Mouse (Mus musculus): ENCODE measurements around the gene Adamtsl5.
A peak's percentile ranks its signal among the peaks of the same experiment; 100 is the strongest.

Gene Adamtsl5

GRCm38 (mm10) chr10:80348244-80348781 lies at the start of gene Adamtsl5:
Adamtsl5 (minus strand) TSS chr10:80348412.
- no peak for DNase-seq (ENCODE audit: low spot score)

- DNase-seq (ENCODE audit: low spot score), result no peak
Measured at GRCm38 (mm10) chr10:80397524-80398173, 49.4 kb upstream of the Adamtsl5 start.

- no peak for DNase-seq (ENCODE audit: low spot score)
Measured at GRCm38 (mm10) chr10:80396822-80397523, 48.8 kb upstream of the Adamtsl5 start.

- DNase-seq (ENCODE audit: low spot score), result no peak
Measured at GRCm38 (mm10) chr10:80395025-80395627, 46.9 kb upstream of the Adamtsl5 start.

- DNase-seq (ENCODE audit: low spot score), result no peak
Measured at GRCm38 (mm10) chr10:80392687-80393086, 44.5 kb upstream of the Adamtsl5 start.

GRCm38 (mm10) chr10:80390697-80391096 lies 42.5 kb upstream of the Adamtsl5 start:
- DNase-seq (ENCODE audit: low spot score), result no peak

GRCm38 (mm10) chr10:80389185-80389708 lies 41.0 kb upstream of the Adamtsl5 start:
- no peak for DNase-seq (ENCODE audit: low spot score)

GRCm38 (mm10) chr10:80388731-80389130 lies 40.5 kb upstream of the Adamtsl5 start:
- DNase-seq (ENCODE audit: low spot score), result no peak

GRCm38 (mm10) chr10:80387522-80387959 lies 39.3 kb upstream of the Adamtsl5 start, which contains the start of gene Mex3d:
Mex3d (minus strand) TSS chr10:80387659.
- DNase-seq (ENCODE audit: low spot score), result no peak

- no peak for DNase-seq (ENCODE audit: low spot score)
Measured at GRCm38 (mm10) chr10:80386735-80387471, 38.7 kb upstream of the Adamtsl5 start.

GRCm38 (mm10) chr10:80385811-80386734 lies 37.9 kb upstream of the Adamtsl5 start:
- DNase-seq (ENCODE audit: low spot score), result no peak

GRCm38 (mm10) chr10:80385310-80385709 lies 37.1 kb upstream of the Adamtsl5 start:
- no peak for DNase-seq (ENCODE audit: low spot score)

- no peak for DNase-seq (ENCODE audit: low spot score)
Measured at GRCm38 (mm10) chr10:80384709-80385108, 36.5 kb upstream of the Adamtsl5 start.

- no peak for DNase-seq (ENCODE audit: low spot score)
Measured at GRCm38 (mm10) chr10:80384115-80384639, 36.0 kb upstream of the Adamtsl5 start.

GRCm38 (mm10) chr10:80383431-80383830 lies 35.2 kb upstream of the Adamtsl5 start:
- no peak for DNase-seq (ENCODE audit: low spot score)

- no peak for DNase-seq (ENCODE audit: low spot score)
Measured at GRCm38 (mm10) chr10:80382641-80383365, 34.6 kb upstream of the Adamtsl5 start.

GRCm38 (mm10) chr10:80377716-80378115 lies 29.5 kb upstream of the Adamtsl5 start:
- DNase-seq (ENCODE audit: low spot score), result no peak

GRCm38 (mm10) chr10:80376160-80376559 lies 27.9 kb upstream of the Adamtsl5 start:
- peak; percentile 89 for DNase-seq (ENCODE audit: low spot score)

- DNase-seq (ENCODE audit: low spot score), result no peak
Measured at GRCm38 (mm10) chr10:80374063-80374462, 25.9 kb upstream of the Adamtsl5 start.

GRCm38 (mm10) chr10:80372706-80373105 lies 24.5 kb upstream of the Adamtsl5 start:
- no peak for DNase-seq (ENCODE audit: low spot score)

Data from layer of hippocampus, adult 9-10 months (tissue).